Mouse (Mus musculus) olfactory bulb, adult 2 months (tissue): Measurements from ENCODE around the gene Zc3h7b.

Experiments used
- CTCF ChIP-seq: fragments of 200-500 bp; IDR thresholded peaks from 2 replicates; pipeline ENCODE4 v1.5.1; 2012; ENCODE audit warnings: low read depth, mild to moderate bottlenecking, low read length, moderate library complexity; ENCODE audit not compliant: insufficient read depth
- POLR2A ChIP-seq: fragments of 200-500 bp; IDR thresholded peaks from 2 replicates; pipeline ENCODE4 v1.6.1; 2012; ENCODE audit warnings: mild to moderate bottlenecking, low read depth, low read length, moderate library complexity; ENCODE audit not compliant: insufficient read depth

GRCm38 (mm10) chr15:81845033-81845625 is 100.3 kb downstream of the Zc3h7b start:
- TF ChIP-seq POLR2A (no peak), CTCF (no peak)
